Mouse (Mus musculus) right cerebral cortex, postnatal 14 days (tissue): ENCODE measurements at regions not wholly inside any gene's neighbourhood (a gene's known extent, or its start where the extent isn't known, plus 50 kb on each side); places are given as distances from the start of the nearest gene placed in this dataset.

Experiments used
- DNase-seq: peaks from one replicate; pipeline ENCODE4 v3.0.0; 2022

DNA sequence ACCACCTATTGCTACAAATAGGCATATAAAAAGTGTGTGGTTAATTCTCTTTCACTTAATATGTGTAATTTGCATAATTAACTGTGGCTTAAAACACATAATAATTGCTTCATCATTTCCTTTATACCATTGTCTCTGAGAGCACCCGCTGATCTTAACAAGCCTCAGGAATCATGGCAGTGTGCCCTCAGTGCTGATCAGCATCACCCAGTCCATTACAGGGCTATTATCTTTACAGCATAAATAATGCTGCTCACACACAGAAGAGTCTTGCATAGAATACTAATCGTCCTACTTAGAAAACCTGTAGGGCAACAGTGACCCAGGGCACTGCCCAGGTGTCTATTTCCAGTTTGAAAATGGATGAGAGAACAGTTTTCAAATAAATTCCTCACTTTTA, 102.4 kb downstream of the Gm597 start:
- no peak for DNase-seq

DNA sequence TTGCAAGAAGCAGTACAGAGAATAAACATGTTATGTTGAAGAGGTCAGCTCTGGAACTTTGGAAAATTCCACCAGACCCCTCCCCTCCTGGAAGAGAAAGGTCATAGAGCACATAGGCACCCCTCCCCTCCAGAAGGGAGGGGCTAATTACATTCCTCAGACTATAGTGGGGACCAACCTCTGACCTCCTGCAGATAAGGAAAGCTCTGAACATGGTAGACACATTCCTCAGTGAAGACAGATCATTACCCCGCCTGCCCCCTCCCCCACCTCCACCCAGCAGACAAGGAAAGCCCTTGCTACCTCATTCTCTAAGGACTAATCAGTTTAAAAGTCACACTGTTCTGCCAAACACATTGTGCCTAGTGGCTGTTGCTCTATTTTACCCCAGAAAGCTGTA, 104.7 kb downstream of the Gm597 start:
- no peak for DNase-seq

DNA sequence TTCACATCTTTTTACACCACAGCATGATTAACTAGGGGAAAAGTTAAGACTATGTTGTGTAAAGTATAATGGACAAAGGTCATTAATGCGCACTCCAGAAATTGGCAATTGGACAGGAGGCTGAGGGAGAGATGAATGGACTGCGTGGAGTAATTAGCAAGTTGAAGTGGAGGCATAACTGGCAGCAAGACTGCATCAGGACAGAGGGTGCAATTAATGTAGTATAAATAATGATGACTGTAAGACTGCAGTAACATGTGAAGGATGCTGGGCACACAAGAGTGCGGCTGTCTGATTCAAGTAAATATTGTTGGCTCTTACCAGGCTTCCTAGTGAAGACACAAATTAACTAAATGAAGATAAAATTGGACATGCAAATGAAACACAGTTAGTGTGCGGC, 139.2 kb downstream of the Gm597 start:
- DNase-seq, result no peak

DNA sequence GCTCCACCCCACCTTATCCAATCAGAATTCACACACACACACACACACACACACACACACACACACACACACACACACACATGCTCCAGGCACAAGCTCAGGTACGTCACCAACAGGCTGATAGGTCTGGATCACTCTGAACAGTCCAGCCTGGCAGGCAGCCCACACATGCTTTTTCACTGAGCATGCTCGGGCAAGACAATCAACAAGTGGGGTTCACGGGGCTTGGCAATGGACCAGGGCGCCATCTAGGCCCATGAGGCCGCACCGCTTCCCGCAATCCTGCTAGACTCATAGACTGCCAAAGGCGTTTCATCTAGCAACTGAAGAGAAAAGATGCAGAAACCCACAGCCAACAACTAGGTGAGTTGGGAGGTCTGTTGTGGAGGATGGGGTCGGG, 157.3 kb downstream of the Gm597 start:
- DNase-seq, result peak; percentile 5

DNA sequence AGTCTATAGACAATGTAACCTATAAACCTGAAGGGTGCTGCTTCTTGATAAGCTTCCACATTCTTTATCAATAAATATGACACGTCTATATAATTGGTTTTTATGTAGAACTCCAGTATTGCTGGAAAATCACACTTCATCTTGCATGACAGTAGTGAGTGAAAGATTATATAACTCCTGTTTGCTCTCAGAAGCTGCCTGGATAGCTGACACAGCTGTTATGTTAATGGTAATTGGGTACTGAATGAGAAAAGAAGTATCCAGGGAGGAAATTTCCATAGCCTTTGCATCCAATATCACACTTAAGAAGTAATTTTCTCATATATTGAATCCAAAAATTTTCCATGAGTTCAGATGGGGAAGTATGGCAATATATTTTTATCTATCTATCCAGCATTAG, 177.7 kb downstream of the Gm597 start:
- DNase-seq, result no peak

DNA sequence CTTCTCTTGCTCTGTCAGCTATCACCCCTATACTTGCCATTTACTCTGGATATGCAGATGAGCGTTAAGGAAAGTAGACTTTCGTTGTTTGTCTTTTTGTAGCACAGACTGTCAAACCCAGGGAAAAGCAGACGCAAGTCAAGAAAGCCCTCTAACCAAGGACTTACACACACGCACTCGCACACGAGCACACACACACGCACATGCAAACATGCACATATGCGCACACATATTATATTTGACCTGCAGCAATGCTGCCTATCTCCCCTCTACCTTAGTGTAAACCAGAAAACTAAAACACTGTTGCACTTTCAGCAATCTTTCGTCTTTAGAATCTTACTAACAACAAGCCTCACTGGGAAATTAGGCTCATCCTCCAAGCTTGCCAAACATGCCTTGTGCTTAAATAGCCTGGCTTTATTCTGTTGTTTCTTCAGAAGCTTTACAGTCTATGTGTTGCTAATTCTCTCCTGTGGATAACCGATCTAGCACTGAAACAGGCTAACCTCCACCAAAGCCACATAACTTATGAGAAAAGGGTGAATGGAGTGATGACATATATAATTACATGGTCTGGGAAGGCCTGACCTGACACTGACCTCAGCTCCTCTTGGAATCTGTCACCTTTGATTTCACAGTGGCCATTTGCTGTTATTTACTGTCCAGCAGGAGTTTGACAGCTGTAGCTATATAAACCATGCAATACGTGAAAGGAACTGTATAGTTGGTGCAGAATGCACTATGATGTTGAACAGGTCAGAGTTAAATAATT, 214.5 kb downstream of the Gm597 start:
- DNase-seq, result no peak

DNA sequence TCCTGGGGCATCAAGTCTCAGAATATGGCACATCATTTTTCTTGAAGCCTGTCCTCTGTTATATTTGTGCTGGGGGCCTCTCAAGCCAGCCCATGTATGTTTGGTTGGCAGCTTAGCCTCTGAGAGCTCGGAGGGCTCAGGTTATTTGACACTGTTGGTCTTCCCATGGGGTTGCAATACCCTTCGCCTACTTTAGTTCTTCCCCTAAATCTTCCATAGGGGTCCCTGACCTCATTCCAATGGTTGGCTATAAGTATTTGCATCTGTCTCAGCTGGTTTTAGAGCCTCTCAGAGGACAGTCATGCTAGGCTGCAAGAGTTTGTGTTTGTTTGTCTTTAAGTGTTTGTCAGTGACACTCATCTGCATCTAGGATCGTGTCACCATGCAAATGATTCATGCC, 216.2 kb downstream of the Gm597 start:
- DNase-seq, result no peak
